Mouse (Mus musculus): ENCODE measurements around the gene Gm21970. TPM values are rescaled to one million over a fixed set of nuclear protein-coding genes. Genes with fewer than 3 reads are reported as not detected.
"Not testable (repeated sequence)": the region's sequence is repeated elsewhere in the genome, so short reads cannot be mapped to it uniquely, and the experiment has no call there.

Gene Gm21970
- polyA plus RNA-seq, 1 experiment from 2014 or later, result not detected

DNA sequence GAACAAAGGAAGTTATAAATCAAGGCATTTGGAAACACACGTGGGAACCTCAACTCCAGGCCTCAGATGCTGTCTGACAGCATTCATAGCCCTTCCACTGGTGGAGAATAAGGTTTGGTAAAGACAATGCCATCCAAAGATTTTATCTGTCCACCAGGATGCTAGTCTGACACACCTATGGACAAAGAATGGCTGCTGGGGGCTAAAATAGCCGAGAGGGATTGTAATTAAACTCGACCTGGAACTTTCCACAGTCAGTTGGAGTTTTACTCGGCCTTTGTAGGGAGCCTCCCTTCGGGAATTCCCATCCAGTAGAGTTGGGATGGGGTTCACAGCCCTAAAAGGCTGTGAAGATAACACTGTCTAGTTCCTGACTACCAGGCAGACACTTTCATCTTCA lies 35.9 kb downstream of the Gm21970 start:
- no peak overlapping the region for H3K4me3 ChIP-seq
- H3K36me3 ChIP-seq, result peaks cover 34% of the 10 kb centered on the region
- 68% methylated on average over 5 of the region's 5 CpGs for WGBS
- no peak overlapping the region for H3K27ac ChIP-seq
- ATAC-seq (ENCODE audit: insufficient number of reproducible peaks, insufficient read depth, low FRiP score, low TSS enrichment, low read depth), result no peak
- no peaks in the 10 kb centered on the region for H3K27me3 ChIP-seq
- no peak overlapping the region for H3K9ac ChIP-seq
- no peaks in the 10 kb centered on the region for H3K9me3 ChIP-seq
- no peak overlapping the region for H3K4me2 ChIP-seq
- peaks cover 13% of the 10 kb centered on the region for H3K4me1 ChIP-seq

DNA sequence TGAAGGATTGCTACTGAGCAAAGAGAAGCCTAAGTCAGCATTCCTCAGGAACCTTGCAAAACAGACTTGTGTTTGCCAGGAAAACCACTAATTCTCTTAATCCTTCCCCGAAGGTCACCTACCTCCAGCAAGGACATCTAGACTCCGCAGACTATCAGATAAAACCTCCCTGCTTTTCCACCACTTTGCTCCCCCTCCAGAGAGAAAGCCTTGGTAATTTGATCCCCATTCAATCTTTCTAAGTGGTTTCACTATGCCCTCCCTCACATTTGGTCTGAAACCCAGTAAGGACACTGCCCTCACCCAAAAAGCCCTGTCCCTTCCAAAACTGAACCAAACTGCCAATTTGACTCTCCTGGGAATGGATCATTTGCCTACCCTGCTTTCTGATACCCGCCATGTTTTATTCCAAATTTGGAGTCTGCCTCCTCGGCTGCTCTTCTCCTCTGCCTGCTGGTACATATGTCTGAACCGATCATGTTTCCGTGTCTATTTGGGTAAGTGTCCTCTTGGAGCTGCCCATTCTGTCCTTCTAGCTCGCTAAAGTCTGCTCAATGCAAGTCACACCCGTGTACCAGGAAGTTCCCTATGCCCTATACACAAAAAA lies 36.8 kb downstream of the Gm21970 start:
- peaks cover 33% of the 10 kb centered on the region for H3K36me3 ChIP-seq
- no peaks in the 10 kb centered on the region for H3K27me3 ChIP-seq
- H3K4me3 ChIP-seq, result no peak overlapping the region
- no peak overlapping the region for H3K4me2 ChIP-seq
- WGBS, result 55% methylated on average over 8 of the region's 8 CpGs
- H3K4me1 ChIP-seq, result peaks cover 13% of the 10 kb centered on the region
- H3K9ac ChIP-seq, result no peak overlapping the region
- no peak for ATAC-seq (ENCODE audit: insufficient number of reproducible peaks, insufficient read depth, low FRiP score, low TSS enrichment, low read depth)
- no peaks in the 10 kb centered on the region for H3K9me3 ChIP-seq
- H3K27ac ChIP-seq, result no peak overlapping the region

GRCm38 (mm10) chr16:91432720-91433328 lies 41.3 kb downstream of the Gm21970 start:
- 37% methylated on average over 5 of the region's 5 CpGs for WGBS
- no peaks in the 10 kb centered on the region for H3K36me3 ChIP-seq
- no peaks in the 10 kb centered on the region for H3K9me3 ChIP-seq
- ATAC-seq (ENCODE audit: insufficient number of reproducible peaks, insufficient read depth, low FRiP score, low TSS enrichment, low read depth), result no peak
- H3K4me1 ChIP-seq, result peaks cover 13% of the 10 kb centered on the region
- no peak overlapping the region for H3K9ac ChIP-seq
- H3K4me2 ChIP-seq, result no peak overlapping the region
- no peak overlapping the region for H3K27ac ChIP-seq
- H3K27me3 ChIP-seq, result no peaks in the 10 kb centered on the region
- no peak overlapping the region for H3K4me3 ChIP-seq

DNA sequence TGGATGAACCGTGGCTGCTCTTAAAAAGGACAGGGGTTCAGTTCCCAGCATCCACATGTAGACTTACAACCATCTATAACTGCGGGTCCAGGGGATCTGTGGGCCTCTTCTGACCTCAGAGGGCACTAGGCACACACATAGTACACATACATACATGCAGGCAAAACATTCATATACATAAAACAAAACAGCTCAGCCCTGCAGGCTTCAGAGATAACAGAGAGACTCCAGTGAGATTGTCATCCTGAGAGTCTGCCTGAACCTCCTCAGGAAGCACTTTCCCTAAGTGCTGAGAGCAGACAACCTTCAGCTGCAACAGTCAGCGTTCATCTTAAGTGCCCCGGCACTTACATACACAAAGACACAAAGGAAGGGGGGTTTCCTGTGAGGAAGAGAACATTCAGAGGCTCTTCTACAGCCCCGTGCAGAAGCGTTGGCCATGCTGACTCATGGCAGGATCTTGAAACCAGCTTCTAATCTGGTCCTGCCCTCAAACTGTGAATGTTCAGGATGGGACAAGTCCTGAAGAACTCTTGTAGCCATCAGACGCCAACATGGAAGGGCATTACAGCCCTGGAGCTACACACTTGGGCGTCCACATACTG lies 41.9 kb downstream of the Gm21970 start:
- Histone ChIP-seq H3K27ac (no peak overlapping the region), H3K36me3 (no peaks in the 10 kb centered on the region), H3K4me2 (no peak overlapping the region), H3K9me3 (no peaks in the 10 kb centered on the region), H3K4me3 (no peak overlapping the region), H3K27me3 (no peaks in the 10 kb centered on the region), H3K4me1 (peaks cover 9% of the 10 kb centered on the region; the same call in 1 of the 2 replicates), H3K9ac (no peak overlapping the region)
- 63% methylated on average over 8 of the region's 8 CpGs for WGBS
- ATAC-seq (ENCODE audit: insufficient number of reproducible peaks, insufficient read depth, low FRiP score, low TSS enrichment, low read depth), result no peak

GRCm38 (mm10) chr16:91434119-91434518 lies 42.6 kb downstream of the Gm21970 start:
- H3K4me3 ChIP-seq, result no peak overlapping the region
- no peak for ATAC-seq (ENCODE audit: insufficient number of reproducible peaks, insufficient read depth, low FRiP score, low TSS enrichment, low read depth)
- no peaks in the 10 kb centered on the region for H3K9me3 ChIP-seq
- no peak overlapping the region for H3K27ac ChIP-seq
- no peaks in the 10 kb centered on the region for H3K27me3 ChIP-seq
- 0 out of 2 replicates have a peak, but pooled peaks cover 7% of the 10 kb centered on the region for H3K4me1 ChIP-seq
- no peaks in the 10 kb centered on the region for H3K36me3 ChIP-seq
- H3K4me2 ChIP-seq, result no peak overlapping the region
- WGBS, result 85% methylated on average over 3 of the region's 3 CpGs
- no peak overlapping the region for H3K9ac ChIP-seq

DNA sequence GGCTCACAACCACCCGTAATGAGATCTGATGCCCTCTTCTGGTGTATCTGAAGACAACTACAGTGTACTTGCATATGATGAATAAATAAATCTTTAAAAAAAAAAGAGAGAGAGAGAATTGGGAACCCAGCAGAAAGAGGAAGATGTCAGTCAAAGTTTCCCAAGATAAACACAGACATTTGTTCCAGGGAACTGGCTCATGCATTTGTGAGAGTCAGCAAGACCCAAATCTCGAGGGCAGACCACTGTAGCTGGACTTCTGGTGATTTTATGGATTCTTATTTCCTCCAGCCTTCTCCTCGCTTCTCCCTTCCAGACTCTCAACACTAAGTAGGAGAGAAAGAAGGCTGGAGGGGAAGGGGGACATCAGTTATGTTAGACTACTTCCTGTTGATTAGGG lies 46.6 kb downstream of the Gm21970 start:
- H3K4me2 ChIP-seq, result no peak overlapping the region
- no peak overlapping the region for H3K27ac ChIP-seq
- H3K4me1 ChIP-seq, result peaks cover 5% of the 10 kb centered on the region; the same call in 1 of the 2 replicates
- H3K27me3 ChIP-seq, result no peaks in the 10 kb centered on the region
- 77% methylated on average over 3 of the region's 3 CpGs for WGBS
- ATAC-seq (ENCODE audit: insufficient number of reproducible peaks, insufficient read depth, low FRiP score, low TSS enrichment, low read depth), result no peak
- no peaks in the 10 kb centered on the region for H3K36me3 ChIP-seq
- H3K9ac ChIP-seq, result no peak overlapping the region
- no peaks in the 10 kb centered on the region for H3K9me3 ChIP-seq
- H3K4me3 ChIP-seq, result no peak overlapping the region

DNA sequence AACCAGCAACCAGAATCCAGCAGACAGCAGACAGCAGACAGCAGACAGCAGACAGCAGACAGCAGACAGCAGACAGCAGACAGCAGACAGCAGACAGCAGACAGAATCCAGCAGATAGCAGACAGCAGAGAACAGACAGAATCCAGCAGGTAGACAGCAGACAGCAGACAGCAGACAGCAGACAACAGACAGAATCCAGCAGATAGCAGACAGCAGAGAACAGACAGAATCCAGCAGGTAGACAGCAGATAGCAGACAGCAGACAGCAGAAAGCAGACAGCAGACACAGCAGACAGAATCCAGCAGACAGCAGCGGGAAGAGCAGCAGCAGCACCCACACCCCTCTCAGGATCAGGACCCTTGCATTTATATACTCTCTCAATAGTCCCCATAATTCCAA lies 47.1 kb downstream of the Gm21970 start:
- not testable (repeated sequence) for H3K4me2 ChIP-seq; H3K9me3 ChIP-seq; H3K36me3 ChIP-seq; H3K27me3 ChIP-seq; H3K9ac ChIP-seq; H3K4me3 ChIP-seq; H3K27ac ChIP-seq; ATAC-seq (ENCODE audit: insufficient number of reproducible peaks, insufficient read depth, low FRiP score, low TSS enrichment, low read depth); H3K4me1 ChIP-seq
- 85% methylated on average over 1 of the region's 1 CpGs for WGBS

DNA sequence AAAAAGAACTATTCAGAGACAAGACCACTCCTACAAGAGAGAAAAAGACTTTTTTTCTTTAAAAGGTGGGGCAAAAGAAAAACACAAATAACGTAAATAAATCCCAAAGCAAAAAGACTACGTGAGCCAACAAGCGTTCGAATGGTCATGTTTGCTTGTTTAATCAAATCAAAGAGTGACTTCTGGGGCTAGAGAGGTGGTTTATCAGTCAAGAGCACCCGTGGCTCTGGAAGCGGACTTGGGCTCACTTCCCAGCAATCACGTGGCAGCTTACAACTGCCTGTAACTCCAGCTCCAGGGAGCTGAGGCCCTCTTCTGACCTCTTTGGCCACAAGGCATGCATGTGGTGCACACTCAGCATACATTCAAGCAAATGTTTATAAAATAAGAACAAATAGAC lies 49.8 kb downstream of the Gm21970 start:
- ATAC-seq (ENCODE audit: insufficient number of reproducible peaks, insufficient read depth, low FRiP score, low TSS enrichment, low read depth), result no peak
- Histone ChIP-seq H3K9me3 (no peaks in the 10 kb centered on the region), H3K4me1 (peaks cover 5% of the 10 kb centered on the region; the same call in 1 of the 2 replicates), H3K36me3 (no peaks in the 10 kb centered on the region), H3K4me3 (no peak overlapping the region), H3K27ac (no peak overlapping the region), H3K4me2 (no peak overlapping the region), H3K27me3 (no peaks in the 10 kb centered on the region), H3K9ac (no peak overlapping the region)
- 61% methylated on average over 7 of the region's 7 CpGs for WGBS

GRCm38 (mm10) chr16:91441811-91442240 lies 50.3 kb downstream of the Gm21970 start:
- Histone ChIP-seq H3K27me3 (no peaks in the 10 kb centered on the region), H3K27ac (no peak overlapping the region; the same call in 1 of the 2 replicates), H3K4me2 (no peak overlapping the region), H3K4me1 (peaks cover 5% of the 10 kb centered on the region), H3K9ac (no peak overlapping the region), H3K36me3 (no peaks in the 10 kb centered on the region), H3K4me3 (no peak overlapping the region), H3K9me3 (no peaks in the 10 kb centered on the region)
- WGBS, result 82% methylated on average over 7 of the region's 7 CpGs
- ATAC-seq (ENCODE audit: insufficient number of reproducible peaks, insufficient read depth, low FRiP score, low TSS enrichment, low read depth), result no peak

DNA sequence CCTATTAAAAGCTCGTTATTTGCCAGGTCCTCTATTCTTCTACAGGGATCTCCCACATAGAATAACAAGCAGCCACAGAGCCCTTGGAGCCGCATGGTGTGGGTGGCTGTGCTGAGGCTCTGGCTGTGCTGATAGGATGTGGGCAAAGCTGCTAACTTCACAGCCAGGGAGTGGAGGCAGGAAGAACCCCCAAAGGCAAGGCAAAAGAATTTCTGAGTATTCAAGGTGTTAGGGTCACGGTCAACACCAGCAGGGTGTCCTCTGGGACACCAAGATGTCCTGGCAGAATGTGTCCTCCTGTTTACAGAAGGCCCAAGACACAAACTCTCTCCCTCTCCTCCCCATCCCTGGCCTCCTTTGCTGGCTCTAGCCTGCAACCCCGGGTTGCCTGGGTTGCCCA lies 50.9 kb downstream of the Gm21970 start:
- Histone ChIP-seq H3K36me3 (no peaks in the 10 kb centered on the region), H3K27ac (no peak overlapping the region), H3K4me2 (no peak overlapping the region), H3K9me3 (no peaks in the 10 kb centered on the region), H3K27me3 (no peaks in the 10 kb centered on the region), H3K4me3 (no peak overlapping the region), H3K4me1 (peaks cover 12% of the 10 kb centered on the region), H3K9ac (no peak overlapping the region)
- 65% methylated on average over 4 of the region's 4 CpGs for WGBS
- no peak for ATAC-seq (ENCODE audit: insufficient number of reproducible peaks, insufficient read depth, low FRiP score, low TSS enrichment, low read depth)

GRCm38 (mm10) chr16:91443211-91443611 lies 51.7 kb downstream of the Gm21970 start:
- no peak for ATAC-seq (ENCODE audit: insufficient number of reproducible peaks, insufficient read depth, low FRiP score, low TSS enrichment, low read depth)
- Histone ChIP-seq H3K27me3 (no peaks in the 10 kb centered on the region), H3K4me1 (peaks cover 14% of the 10 kb centered on the region), H3K9ac (no peak overlapping the region), H3K4me3 (no peak overlapping the region), H3K36me3 (no peaks in the 10 kb centered on the region), H3K9me3 (no peaks in the 10 kb centered on the region), H3K4me2 (no peak overlapping the region), H3K27ac (no peak overlapping the region)
- WGBS, result 39% methylated on average over 8 of the region's 8 CpGs

DNA sequence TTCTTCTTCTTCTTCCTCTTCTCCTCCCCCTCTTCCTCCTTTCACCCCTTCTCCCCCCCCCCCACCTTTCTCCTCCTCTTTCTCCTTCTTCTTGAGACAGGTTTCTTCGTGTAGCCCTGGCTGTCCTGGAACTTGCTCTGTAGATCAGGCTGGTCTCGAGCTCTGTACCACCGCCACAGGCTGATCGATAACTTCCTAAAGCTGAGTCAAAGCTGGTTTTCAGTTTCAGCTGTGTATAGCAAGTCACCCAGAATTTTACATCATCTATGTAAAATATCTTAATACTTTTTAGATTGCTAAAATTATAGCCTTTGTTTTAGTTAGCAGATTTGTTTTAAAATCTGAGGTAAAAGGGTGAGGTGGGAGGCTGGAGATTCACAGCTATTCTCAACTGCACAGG lies 53.3 kb downstream of the Gm21970 start:
- Histone ChIP-seq H3K36me3 (no peaks in the 10 kb centered on the region), H3K9me3 (no peaks in the 10 kb centered on the region), H3K4me1 (peaks cover 14% of the 10 kb centered on the region), H3K9ac (no peak overlapping the region), H3K4me3 (no peak overlapping the region), H3K27me3 (no peaks in the 10 kb centered on the region), H3K27ac (no peak overlapping the region), H3K4me2 (no peak overlapping the region)
- 87% methylated on average over 4 of the region's 4 CpGs for WGBS
- no peak for ATAC-seq (ENCODE audit: insufficient number of reproducible peaks, insufficient read depth, low FRiP score, low TSS enrichment, low read depth)
